Mouse (Mus musculus) midbrain, embryonic 10.5 days (tissue): Measurements from ENCODE around the gene Shisa9. TPM values are rescaled to one million over a fixed set of nuclear protein-coding genes. Genes with fewer than 3 reads are reported as not detected.
A peak's percentile ranks its signal among the peaks of the same experiment; 100 is the strongest.

Source experiments
- DNase-seq: peaks from one replicate; pipeline ENCODE4 v3.0.0-alpha.2; 2017; ENCODE audit warnings: low spot score
- H3K27ac ChIP-seq: fragments of 300-500 bp; sonication (generic); replicated peaks from 2 replicates; pipeline ENCODE4 v1.5.1; 2016; ENCODE audit warnings: mild to moderate bottlenecking
- H3K27me3 ChIP-seq: fragments of 300-500 bp; sonication (generic); 2 replicates; pipeline ENCODE4 v1.6.1; 2016; ENCODE audit warnings: low read depth, mild to moderate bottlenecking; ENCODE audit not compliant: poor library complexity, severe bottlenecking
- H3K36me3 ChIP-seq: fragments of 300-500 bp; sonication (generic); 2 replicates; pipeline ENCODE4 v1.6.1; 2016; ENCODE audit warnings: mild to moderate bottlenecking, moderate library complexity
- H3K4me1 ChIP-seq: fragments of 300-500 bp; sonication (generic); 2 replicates; pipeline ENCODE4 v1.6.1; 2016
- H3K4me3 ChIP-seq: fragments of 300-500 bp; sonication (generic); 2 replicates; pipeline ENCODE4 v1.5.1; 2016; ENCODE audit warnings: mild to moderate bottlenecking, moderate library complexity
- H3K9me3 ChIP-seq: fragments of 300-500 bp; sonication (generic); replicated peaks from 2 replicates; pipeline ENCODE4 v1.6.1; 2016; ENCODE audit warnings: mild to moderate bottlenecking
- WGBS: fragments of 180-500 bp; shearing (Covaris S2); methylation state at CpG from one replicate; pipeline ENCODE4 v1.1.7; 2016; 5-methylcytosine and 5-hydroxymethylcytosine counted together
- polyA plus RNA-seq: library from polyadenylated mRNA; unstranded; fragments of >200 nt; fragmentation: Nextera tagmentation; extraction: Ambion mirVana; gene quantifications from 2 replicates; pipeline ENCODE4 v1.2.1, GENCODE M21; 2016

The Shisa9 gene
- polyA plus RNA-seq, 1 experiment from 2014 or later: 0.30 TPM

DNA sequence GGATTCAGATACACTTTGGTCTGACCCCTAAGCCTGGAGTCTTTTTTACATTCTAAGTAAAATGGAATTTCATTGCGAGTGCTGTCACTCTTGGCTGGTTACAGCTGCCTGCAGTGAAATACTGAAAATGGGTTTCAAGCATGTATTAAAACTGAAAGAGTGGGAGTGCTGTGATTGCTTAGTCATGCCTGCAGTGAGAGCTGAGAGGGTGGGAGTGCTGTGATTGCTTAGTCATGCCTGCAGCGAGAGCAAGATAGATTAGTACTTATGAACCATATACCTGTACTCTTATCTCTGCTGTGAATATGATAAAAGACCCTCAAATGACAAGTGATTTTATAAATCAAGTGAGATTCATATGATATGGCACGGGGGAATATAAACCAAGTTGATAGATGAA lies 26.2 kb downstream of the Shisa9 start:
- Histone ChIP-seq H3K27me3 (no peaks in the 10 kb centered on the region), H3K36me3 (no peaks in the 10 kb centered on the region), H3K27ac (no peak overlapping the region), H3K4me1 (peaks cover 6% of the 10 kb centered on the region; the same call in 1 of the 2 replicates), H3K4me3 (no peak overlapping the region), H3K9me3 (no peaks in the 10 kb centered on the region)
- DNase-seq: no peak
- 92% methylated on average over 3 of the region's 3 CpGs for WGBS

GRCm38 (mm10) chr16:12012747-12013146 lies 28.8 kb downstream of the Shisa9 start:
- no peaks in the 10 kb centered on the region for H3K27me3 ChIP-seq
- H3K27ac ChIP-seq: no peak overlapping the region
- H3K4me3 ChIP-seq: no peak overlapping the region
- WGBS: 92% methylated on average over 2 of the region's 2 CpGs
- H3K36me3 ChIP-seq: no peaks in the 10 kb centered on the region
- peaks cover 6% of the 10 kb centered on the region; the same call in 1 of the 2 replicates for H3K4me1 ChIP-seq
- DNase-seq: no peak
- no peaks in the 10 kb centered on the region for H3K9me3 ChIP-seq

- WGBS: 75% methylated on average over 4 of the region's 4 CpGs
- H3K9me3 ChIP-seq: no peaks in the 10 kb centered on the region
- no peak overlapping the region for H3K27ac ChIP-seq
- H3K27me3 ChIP-seq: no peaks in the 10 kb centered on the region
- no peak for DNase-seq
- peaks cover 6% of the 10 kb centered on the region; the same call in 1 of the 2 replicates for H3K4me1 ChIP-seq
- no peaks in the 10 kb centered on the region for H3K36me3 ChIP-seq
- H3K4me3 ChIP-seq: no peak overlapping the region
Observed at GRCm38 (mm10) chr16:12014523-12014922, 30.6 kb downstream of the Shisa9 start.

DNA sequence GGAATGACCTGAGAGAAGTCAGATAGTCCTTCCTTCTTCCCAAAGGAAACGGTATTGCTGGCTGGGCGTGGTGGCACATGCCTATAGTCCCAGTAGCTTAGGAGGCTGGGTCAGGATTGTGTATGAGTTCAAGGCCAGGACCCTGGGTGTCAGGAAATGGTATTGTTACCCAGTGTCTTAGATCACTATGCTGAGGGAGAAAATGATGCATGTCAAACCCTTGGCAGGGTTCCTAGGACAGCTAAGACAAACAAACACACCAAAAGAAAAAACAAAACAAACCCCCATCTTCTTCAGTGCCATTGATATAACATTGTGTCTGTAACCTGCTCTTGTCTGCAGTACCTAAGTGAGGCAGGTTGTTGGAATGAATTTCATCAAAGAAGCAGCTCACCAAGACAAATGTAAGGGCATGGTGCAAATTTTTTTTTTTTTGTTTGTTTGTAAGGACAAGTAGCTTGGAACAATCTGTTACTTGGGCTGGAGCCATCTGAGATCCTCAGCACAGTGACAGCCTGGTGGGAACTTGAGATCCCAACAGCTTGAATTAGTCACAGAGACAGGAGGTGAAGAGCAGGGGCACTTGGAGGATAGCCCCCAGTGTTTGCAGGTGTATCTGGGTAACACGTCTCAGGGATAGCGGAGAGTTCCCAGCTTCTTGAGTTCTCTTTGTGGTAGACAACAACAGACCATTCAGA lies 34.2 kb downstream of the Shisa9 start:
- Histone ChIP-seq H3K4me1 (peaks cover 6% of the 10 kb centered on the region; the same call in 1 of the 2 replicates), H3K36me3 (no peaks in the 10 kb centered on the region), H3K27ac (no peak overlapping the region), H3K9me3 (no peaks in the 10 kb centered on the region), H3K4me3 (no peak overlapping the region), H3K27me3 (no peaks in the 10 kb centered on the region)
- DNase-seq: no peak
- WGBS: 90% methylated on average over 4 of the region's 4 CpGs

DNA sequence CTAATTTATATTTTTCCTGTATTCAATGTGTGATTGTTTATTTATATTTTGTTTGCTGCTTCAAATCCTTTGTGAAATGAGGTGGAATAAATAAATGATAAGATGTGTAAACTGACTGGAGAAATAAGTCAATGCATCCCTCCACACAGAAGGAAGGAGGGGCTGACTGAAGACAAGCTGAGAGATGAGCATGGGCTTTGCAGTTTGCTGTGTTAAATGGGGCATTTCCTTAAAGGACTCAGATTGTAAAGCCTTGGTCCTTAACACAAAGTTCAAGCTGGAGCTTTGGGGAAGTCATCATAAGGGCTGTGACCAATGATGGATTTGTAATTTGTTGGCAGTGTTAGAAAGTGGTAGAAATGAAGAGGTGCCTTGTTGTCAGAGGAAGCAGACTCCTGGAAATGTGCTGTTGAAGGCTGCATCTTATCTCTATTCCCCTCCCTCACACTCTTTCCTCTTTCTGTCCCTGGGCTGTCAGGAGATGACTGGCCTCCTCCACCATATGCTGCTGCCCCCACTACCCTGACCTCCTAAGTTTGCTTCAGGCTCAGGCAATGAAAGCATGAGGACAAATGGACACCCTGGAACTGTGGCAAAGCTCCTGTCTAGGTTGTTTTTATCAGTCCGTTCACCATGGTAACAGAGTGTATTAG lies 36.3 kb downstream of the Shisa9 start:
- Histone ChIP-seq H3K9me3 (no peaks in the 10 kb centered on the region), H3K27me3 (no peaks in the 10 kb centered on the region), H3K36me3 (no peaks in the 10 kb centered on the region), H3K4me1 (no peaks in the 10 kb centered on the region), H3K27ac (no peak overlapping the region), H3K4me3 (no peak overlapping the region)
- DNase-seq: no peak
- WGBS: 71% methylated on average over 1 of the region's 1 CpGs

GRCm38 (mm10) chr16:12032441-12032840 lies 48.5 kb downstream of the Shisa9 start:
- no peak for DNase-seq
- no peaks in the 10 kb centered on the region for H3K36me3 ChIP-seq
- H3K4me1 ChIP-seq: no peaks in the 10 kb centered on the region
- H3K4me3 ChIP-seq: no peak overlapping the region
- WGBS: 91% methylated on average over 1 of the region's 1 CpGs
- no peaks in the 10 kb centered on the region for H3K27me3 ChIP-seq
- H3K27ac ChIP-seq: no peak overlapping the region
- H3K9me3 ChIP-seq: no peaks in the 10 kb centered on the region

- H3K4me3 ChIP-seq: no peak overlapping the region
- H3K9me3 ChIP-seq: no peaks in the 10 kb centered on the region
- no peaks in the 10 kb centered on the region for H3K4me1 ChIP-seq
- H3K27ac ChIP-seq: no peak overlapping the region
- 80% methylated on average over 2 of the region's 2 CpGs for WGBS
- H3K36me3 ChIP-seq: no peaks in the 10 kb centered on the region
- no peak for DNase-seq
- no peaks in the 10 kb centered on the region for H3K27me3 ChIP-seq
Observed at GRCm38 (mm10) chr16:12034868-12035267, 51.0 kb downstream of the Shisa9 start.

- no peaks in the 10 kb centered on the region for H3K36me3 ChIP-seq
- H3K4me1 ChIP-seq: no peaks in the 10 kb centered on the region
- no peaks in the 10 kb centered on the region for H3K9me3 ChIP-seq
- no peak overlapping the region for H3K27ac ChIP-seq
- WGBS: 74% methylated on average over 3 of the region's 3 CpGs
- H3K27me3 ChIP-seq: no peaks in the 10 kb centered on the region
- no peak for DNase-seq
- H3K4me3 ChIP-seq: no peak overlapping the region
Observed at GRCm38 (mm10) chr16:12035626-12036025, 51.7 kb downstream of the Shisa9 start.

DNA sequence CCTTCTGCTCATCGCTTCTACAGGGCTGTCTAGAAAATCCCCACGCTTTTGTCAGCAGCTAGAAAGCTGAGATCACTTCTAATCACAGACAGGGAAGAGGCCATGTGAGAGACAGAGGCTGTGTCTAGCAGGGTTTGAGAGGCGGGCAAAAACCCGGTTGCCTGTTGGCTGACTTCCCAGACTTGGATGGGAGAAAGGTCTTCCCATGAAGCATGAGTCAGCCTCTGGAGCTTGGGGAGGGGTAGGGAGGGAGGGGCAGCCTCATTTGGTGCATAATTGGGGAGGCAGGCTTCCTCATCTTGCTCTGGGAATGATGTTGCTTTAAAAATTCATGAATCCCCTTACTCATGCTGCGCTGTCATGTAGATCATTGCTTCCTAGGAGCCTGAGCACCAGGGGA lies 57.0 kb downstream of the Shisa9 start:
- no peaks in the 10 kb centered on the region for H3K9me3 ChIP-seq
- H3K4me3 ChIP-seq: no peak overlapping the region
- no peaks in the 10 kb centered on the region for H3K27me3 ChIP-seq
- H3K36me3 ChIP-seq: no peaks in the 10 kb centered on the region
- DNase-seq: no peak
- WGBS: 89% methylated on average over 5 of the region's 5 CpGs
- H3K4me1 ChIP-seq: no peaks in the 10 kb centered on the region
- H3K27ac ChIP-seq: no peak overlapping the region

DNA sequence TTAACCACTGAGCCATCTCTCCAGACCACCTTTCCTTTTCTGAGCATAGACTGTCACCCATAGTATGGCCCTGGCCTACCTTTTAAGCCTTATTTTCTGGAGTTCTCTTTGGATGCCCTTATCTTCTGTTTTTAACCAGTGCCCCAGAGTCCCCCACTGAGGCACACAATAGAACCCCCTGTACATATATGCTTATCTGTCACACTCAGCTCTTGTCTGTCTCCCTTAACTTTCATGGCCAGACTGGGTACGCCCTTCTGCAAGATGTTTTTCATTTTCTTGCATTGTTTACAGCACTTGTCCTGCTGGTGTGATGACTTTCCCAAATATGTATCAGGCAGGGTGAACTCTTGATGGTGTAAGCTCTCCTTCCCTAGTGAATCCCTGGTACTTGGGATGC lies 68.1 kb downstream of the Shisa9 start:
- H3K9me3 ChIP-seq: no peaks in the 10 kb centered on the region
- no peaks in the 10 kb centered on the region for H3K27me3 ChIP-seq
- no peak for DNase-seq
- no peak overlapping the region for H3K27ac ChIP-seq
- no peak overlapping the region for H3K4me3 ChIP-seq
- no peaks in the 10 kb centered on the region for H3K4me1 ChIP-seq
- 87% methylated on average over 1 of the region's 1 CpGs for WGBS
- no peaks in the 10 kb centered on the region for H3K36me3 ChIP-seq

- H3K36me3 ChIP-seq: no peaks in the 10 kb centered on the region
Observed at GRCm38 (mm10) chr16:12072573-12072972, 88.7 kb downstream of the Shisa9 start.

GRCm38 (mm10) chr16:12076270-12076669 lies 92.4 kb downstream of the Shisa9 start:
- WGBS: 73% methylated on average over 3 of the region's 3 CpGs
- peak overlapping the region; percentile 33; the same call in 1 of the 2 replicates for H3K27ac ChIP-seq
- no peaks in the 10 kb centered on the region for H3K27me3 ChIP-seq
- H3K4me1 ChIP-seq: peaks cover 12% of the 10 kb centered on the region
- no peaks in the 10 kb centered on the region for H3K9me3 ChIP-seq
- no peak overlapping the region for H3K4me3 ChIP-seq
- no peaks in the 10 kb centered on the region for H3K36me3 ChIP-seq
- no peak for DNase-seq

More at GRCm38 (mm10) chr16:12072573-12072972, 88.7 kb downstream of the Shisa9 start:
- H3K4me3 ChIP-seq: no peak overlapping the region
- no peak for DNase-seq
- no peaks in the 10 kb centered on the region for H3K27me3 ChIP-seq
- H3K9me3 ChIP-seq: no peaks in the 10 kb centered on the region
- peaks cover 12% of the 10 kb centered on the region for H3K4me1 ChIP-seq
- no peak overlapping the region for H3K27ac ChIP-seq
- WGBS: 94% methylated on average over 5 of the region's 5 CpGs

DNA sequence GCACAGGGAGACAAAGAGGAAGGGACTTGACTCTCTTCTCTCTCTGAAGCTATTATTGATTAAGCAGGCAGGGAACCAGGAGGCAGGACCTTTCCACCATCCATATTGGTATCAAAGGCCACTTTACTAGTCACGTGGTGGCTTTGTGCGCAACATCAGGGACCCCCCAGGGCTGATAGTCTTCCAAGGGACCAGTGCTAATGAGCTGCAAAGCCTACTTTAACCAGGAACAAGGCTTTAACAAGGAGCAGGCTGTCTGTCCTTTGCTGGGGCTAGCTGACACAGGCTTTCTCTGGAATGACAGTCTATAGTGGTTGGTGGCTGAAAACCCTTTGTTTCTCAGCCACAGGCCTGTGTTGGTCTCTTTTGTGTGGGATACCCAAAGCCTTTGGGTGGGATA lies 92.8 kb downstream of the Shisa9 start:
- H3K27ac ChIP-seq: 0 out of 2 replicates have a peak overlapping the region, but pooled peaks have one; percentile 33
- H3K36me3 ChIP-seq: no peaks in the 10 kb centered on the region
- H3K27me3 ChIP-seq: no peaks in the 10 kb centered on the region
- peaks cover 12% of the 10 kb centered on the region for H3K4me1 ChIP-seq
- H3K9me3 ChIP-seq: no peaks in the 10 kb centered on the region
- peak; percentile 15 for DNase-seq
- H3K4me3 ChIP-seq: no peak overlapping the region
- WGBS: 50% methylated on average over 2 of the region's 2 CpGs
